Mouse (Mus musculus): Measurements from ENCODE around the gene Rpl23a.

The Rpl23a gene

DNA sequence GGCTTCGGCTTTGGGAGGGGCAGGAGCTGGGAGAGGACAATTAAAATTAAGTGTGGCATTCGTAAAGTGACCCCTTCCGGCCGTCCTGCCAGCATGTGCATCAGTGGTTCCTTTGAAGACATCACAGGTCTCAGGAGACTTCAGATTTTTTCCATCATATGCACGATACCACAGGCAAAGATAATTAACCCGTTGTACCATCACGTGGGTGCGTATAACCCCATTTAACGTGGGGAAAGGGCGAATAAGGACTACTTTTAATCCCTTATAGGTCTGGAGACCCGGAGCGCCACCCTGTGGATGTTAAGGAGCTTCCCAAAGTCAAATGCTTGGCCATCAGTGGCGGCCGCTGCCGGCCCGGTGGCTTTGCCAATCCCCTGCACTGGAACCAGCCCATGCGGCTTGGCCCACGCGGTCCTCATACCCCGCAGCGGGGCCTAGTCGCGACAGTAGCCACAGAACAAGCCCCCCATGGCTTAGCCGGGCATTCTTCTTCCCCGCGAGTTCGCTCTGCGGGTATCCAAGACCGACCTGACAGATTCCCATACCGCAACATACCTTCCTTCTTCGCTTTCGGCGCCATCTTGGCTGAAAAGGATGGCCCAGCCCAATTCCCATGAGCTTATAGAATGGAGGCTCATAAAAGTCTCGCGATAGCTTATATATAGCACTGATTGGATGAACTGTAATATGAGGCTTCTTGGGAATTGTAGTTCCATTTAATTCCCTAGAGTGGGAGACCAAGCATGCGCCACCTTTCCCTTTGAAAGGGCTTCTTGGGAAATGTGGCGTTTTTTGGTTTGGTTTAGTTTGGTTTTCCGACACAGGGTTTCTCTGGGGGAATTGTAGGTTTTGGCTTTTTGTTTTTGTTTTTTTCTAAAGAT is at the start of gene Rpl23a:
Gene Rpl23a (minus strand): TSS at position 624 of the 884 bp plus-strand sequence.
- DNase-seq (ENCODE audit: low spot score) = peak; percentile 97

- no peak for DNase-seq (ENCODE audit: low spot score)
These were observed 48.1 kb upstream of the Rpl23a start for GRCm38 (mm10) chr11:78231518-78231917.

DNA sequence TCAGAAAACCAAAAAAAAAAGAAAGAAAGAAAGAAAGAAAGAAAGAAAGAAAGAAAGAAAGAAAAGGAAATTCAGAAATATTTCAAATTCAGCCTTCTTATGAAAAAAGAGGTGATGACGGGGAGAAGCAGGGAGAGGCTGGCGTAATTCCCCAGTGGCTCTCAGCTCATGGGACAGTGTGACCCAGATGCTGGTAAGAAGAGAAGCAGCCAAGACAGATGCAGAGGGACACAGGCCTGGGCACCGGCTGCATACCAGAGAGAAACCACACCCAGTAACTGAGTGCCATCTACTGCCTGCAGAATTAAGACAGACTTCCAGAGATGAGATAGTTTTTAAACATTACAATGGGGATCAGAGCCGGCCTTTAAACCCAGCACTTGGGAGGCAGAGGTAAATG is 40.2 kb upstream of the Rpl23a start:
- no peak for DNase-seq (ENCODE audit: low spot score)

DNA sequence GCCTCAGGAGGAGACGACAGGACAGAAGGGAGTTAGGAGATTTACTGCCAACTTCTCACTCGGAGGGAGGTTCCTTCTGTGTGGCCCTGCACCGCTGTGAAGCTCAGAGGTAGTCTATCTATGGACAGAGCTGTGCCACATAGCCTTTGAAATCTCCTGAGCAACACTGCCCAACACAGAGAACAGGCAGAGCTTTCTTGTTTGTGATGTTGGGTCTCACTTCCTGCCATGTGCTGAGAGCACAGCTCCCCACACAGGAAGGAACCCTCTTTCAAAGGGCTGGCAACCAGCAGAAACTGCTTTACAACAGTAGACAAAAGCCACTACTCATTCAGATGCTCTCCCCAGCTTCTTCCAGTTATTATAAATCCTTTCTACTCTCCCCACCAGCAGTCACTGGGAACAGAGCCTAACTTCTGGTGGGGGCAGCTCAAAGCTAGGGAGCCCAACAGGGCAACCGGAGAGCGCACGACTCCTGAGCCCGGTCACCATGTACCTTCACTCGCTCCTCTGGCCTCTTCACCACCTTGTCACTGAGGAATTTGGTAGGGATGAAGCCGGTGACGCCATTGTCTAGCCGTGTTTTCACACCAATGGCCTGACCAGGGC is 32.4 kb upstream of the Rpl23a start:
- no peak for DNase-seq (ENCODE audit: low spot score)

DNA sequence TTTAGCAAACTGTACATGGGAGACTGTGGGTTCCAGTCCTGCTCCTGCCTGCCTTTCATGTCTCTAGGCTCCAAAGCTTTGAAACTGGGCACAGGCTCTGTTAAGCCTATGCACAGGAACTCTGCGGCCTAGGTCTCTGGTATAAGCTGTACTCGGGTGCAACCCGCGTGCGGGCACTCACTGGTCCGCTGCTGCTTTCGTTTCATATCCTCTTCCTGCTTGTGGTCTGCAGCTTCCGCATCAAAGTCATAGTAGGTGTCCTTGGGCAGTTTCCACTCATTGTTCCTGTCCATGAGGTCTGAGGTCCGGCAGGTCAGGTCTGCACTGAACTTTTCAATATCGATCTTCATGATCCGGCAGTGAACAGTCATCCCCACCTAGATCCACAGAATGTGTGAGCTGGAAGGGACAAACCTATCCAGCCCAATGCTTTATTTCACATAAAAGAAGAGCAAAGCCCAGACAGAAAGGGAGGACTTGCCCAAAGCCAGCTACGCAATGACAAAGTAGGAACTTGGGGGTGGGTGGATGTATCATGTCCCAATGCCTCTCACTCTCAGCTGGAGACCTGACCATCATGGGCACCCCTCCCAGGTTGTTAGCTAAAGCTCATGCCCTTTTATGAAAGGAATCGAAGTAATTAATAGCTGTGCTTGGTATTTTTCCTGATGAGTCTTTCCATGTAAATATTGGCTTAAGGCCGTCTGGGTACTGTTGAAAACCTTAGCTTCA is 29.9 kb upstream of the Rpl23a start:
- no peak for DNase-seq (ENCODE audit: low spot score)

DNA sequence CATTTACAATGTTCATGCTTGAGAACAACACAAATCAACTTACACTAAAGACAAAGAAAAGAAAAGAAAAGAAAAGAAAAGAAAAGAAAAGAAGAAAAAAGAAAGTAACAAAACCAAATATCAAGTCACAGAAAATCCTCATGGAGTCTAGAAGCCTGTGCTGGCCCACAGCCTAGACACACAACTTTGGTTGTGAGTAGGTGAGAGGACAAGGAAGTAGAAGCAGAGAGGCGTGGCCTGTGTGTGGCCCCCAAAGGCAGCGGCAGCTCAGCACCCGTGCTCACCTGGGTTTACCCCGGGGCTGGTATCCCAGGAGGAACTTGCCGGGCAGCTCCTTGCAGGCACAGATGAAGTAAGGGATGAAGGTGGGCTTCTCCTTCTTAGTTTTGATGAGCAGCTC is 28.1 kb upstream of the Rpl23a start:
- no peak for DNase-seq (ENCODE audit: low spot score)

GRCm38 (mm10) chr11:78210615-78211014 is 27.2 kb upstream of the Rpl23a start:
- DNase-seq (ENCODE audit: low spot score) = no peak

DNA sequence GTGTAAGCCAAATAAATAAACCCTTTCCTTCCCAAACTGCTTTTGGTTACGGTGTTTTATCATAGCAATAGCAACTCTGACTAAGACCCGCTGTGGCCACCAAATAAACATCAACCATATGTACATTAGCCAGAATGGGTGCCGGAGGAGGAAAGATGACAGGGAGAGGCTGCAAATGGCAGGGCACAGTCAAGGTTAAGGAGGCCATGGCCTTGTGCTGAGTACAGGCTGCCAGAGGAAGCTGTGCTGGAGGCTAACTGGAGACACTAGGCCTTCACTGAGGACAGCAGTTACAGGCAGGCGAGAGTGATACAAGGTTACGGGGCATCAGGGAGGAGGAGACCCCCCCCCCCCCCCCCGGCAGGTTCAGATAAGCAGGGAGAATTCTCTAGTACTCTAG is 26.5 kb upstream of the Rpl23a start:
- no peak for DNase-seq (ENCODE audit: low spot score)

- no peak for DNase-seq (ENCODE audit: low spot score)
These were observed 23.8 kb upstream of the Rpl23a start for GRCm38 (mm10) chr11:78207190-78207589.

- no peak for DNase-seq (ENCODE audit: low spot score)
These were observed 22.2 kb upstream of the Rpl23a start for GRCm38 (mm10) chr11:78205361-78206206.

DNA sequence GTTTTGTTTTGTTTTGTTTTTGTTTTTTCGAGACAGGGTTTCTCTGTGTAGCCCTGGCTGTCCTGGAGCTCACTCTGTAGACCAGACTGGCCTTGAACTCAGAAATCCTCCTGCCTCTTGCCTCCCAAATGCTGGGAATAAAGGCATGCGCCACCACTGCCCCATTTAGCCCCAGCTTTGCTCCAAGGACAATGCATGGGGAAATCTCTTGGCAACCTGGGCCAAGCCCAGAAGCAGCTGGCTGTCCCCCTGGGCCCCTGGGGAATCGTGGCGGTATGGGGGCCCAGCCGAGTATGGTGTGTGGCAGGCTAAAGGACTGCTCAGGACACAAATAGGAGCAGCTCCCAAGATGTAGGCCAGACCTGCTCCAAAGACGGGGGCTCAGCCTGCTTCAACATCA is 20.9 kb upstream of the Rpl23a start:
- DNase-seq (ENCODE audit: low spot score) = no peak

- DNase-seq (ENCODE audit: low spot score) = no peak
These were observed 19.0 kb upstream of the Rpl23a start for GRCm38 (mm10) chr11:78202372-78202771.

GRCm38 (mm10) chr11:78195101-78195863 is 11.9 kb upstream of the Rpl23a start:
- DNase-seq (ENCODE audit: low spot score) = no peak

- no peak for DNase-seq (ENCODE audit: low spot score)
These were observed 11.2 kb upstream of the Rpl23a start for GRCm38 (mm10) chr11:78194411-78195100.

DNA sequence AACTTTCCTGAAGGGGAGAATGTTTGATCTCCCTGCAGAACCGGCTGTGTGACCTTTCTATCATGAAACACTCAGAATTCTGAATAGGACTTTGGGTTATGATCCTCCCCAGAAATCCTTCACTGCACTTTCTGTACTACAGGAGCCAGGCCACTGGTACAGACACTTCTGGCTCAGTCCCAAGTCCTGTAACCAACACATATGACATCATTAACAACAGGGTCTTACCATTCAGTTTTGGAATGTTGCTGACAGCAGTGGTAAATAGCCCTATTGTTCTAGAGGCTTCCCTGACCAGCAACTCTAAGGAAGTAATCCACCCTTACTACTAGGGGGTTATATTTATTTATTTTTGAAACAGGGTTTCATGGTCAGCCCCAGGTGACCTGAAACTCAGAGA is 9.7 kb upstream of the Rpl23a start, which contains the start of gene Proca1:
Gene Proca1 (plus strand): TSS at position 280 of the 400 bp plus-strand sequence.
- DNase-seq (ENCODE audit: low spot score) = no peak

DNA sequence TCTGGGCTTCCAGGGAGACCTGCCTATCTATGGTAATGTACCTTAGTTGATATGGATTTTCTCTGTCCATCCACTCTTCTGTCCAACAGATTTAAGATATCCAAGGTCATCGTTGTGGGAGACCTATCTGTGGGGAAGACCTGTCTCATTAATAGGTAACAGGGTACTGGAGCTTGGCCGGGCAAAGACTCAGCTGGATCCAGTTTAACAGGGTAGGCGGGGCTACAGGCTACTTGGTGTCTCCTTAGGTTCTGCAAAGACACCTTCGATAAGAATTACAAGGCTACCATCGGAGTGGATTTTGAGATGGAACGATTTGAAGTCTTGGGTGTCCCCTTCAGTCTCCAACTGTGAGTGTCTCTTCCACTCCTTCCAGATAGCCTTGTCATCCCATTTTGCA is 6.7 kb upstream of the Rpl23a start:
- no peak for DNase-seq (ENCODE audit: low spot score)

- DNase-seq (ENCODE audit: low spot score) = peak; percentile 58
These were observed 6.1 kb upstream of the Rpl23a start for GRCm38 (mm10) chr11:78189234-78190040.

DNA sequence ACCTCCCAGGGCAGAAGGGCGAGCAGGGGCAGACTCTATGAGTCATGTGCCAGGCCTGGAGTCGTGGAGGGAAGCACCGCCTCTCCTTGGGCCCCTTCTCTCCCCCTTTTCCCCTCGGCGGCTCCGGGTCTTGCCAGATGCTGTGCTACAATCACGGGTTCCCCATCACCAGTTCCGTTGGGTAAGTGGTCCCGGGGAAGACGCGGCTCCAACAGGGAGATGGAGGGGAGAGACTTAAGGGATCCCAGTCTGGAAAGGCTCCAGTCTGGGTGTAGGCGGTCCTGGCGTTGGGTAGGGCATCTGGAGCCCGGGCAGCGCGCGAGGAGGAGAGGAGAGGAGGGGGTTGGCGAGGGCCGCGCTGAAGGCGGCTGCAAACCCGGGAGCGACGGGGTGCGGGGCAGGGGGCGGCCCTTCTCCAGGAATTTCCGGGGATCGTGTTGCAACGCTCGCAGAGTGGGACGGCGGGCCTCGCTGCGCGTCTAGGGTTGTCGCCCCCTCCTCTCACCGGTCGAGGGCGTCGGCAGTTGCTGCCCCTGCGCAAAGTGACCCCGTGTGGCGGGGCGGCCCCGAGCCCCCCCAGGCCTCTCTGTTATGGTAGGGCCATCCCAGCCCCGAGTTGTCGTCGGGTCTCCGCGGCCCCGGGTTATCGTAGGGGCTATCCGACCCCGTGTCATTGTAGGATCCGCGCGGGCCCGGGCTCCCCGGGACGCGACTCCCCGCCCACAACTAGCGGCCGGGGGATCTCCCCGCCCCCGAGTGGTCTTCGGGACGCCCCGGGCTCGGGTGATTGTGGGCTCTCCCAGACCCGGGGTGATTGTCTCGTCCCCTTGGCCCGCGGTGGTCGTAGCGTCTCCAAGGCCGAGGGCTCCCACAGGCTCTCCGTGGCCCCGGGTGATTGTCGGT is 5.2 kb upstream of the Rpl23a start, which contains the start of gene Rab34:
Gene Rab34 (plus strand): TSS at position 100 of the 903 bp plus-strand sequence.
- DNase-seq (ENCODE audit: low spot score) = peak; percentile 84
